Mouse (Mus musculus): ENCODE measurements around the gene Gan.

The Gan gene

GRCm38 (mm10) chr8:117158135-117158761, at the start of gene Gan:
TSS of gene Gan (plus strand) at chr8:117158135.
- peak; percentile 55 for DNase-seq

GRCm38 (mm10) chr8:117109018-117109711, 48.8 kb upstream of the Gan start:
- no peak for DNase-seq

- DNase-seq = no peak
These were observed 48.0 kb upstream of the Gan start for GRCm38 (mm10) chr8:117109801-117110390.

- no peak for DNase-seq
These were observed 46.3 kb upstream of the Gan start for GRCm38 (mm10) chr8:117111641-117112040.

GRCm38 (mm10) chr8:117112261-117112660, 45.7 kb upstream of the Gan start:
- no peak for DNase-seq

- DNase-seq = no peak
These were observed 42.8 kb upstream of the Gan start for GRCm38 (mm10) chr8:117115094-117115493.

GRCm38 (mm10) chr8:117115676-117116446, 42.1 kb upstream of the Gan start:
- DNase-seq = peak; percentile 46

- DNase-seq = no peak
These were observed 41.4 kb upstream of the Gan start for GRCm38 (mm10) chr8:117116534-117116933.

GRCm38 (mm10) chr8:117118409-117118808, 39.5 kb upstream of the Gan start:
- no peak for DNase-seq

- DNase-seq = no peak
These were observed 36.7 kb upstream of the Gan start for GRCm38 (mm10) chr8:117121277-117121676.

- no peak for DNase-seq
These were observed 33.9 kb upstream of the Gan start for GRCm38 (mm10) chr8:117123850-117124633.

GRCm38 (mm10) chr8:117125854-117126253, 32.1 kb upstream of the Gan start:
- no peak for DNase-seq

GRCm38 (mm10) chr8:117126411-117126810, 31.5 kb upstream of the Gan start:
- DNase-seq = no peak

GRCm38 (mm10) chr8:117127063-117127462, 30.9 kb upstream of the Gan start:
- DNase-seq = no peak

GRCm38 (mm10) chr8:117133702-117134101, 24.2 kb upstream of the Gan start:
- no peak for DNase-seq

GRCm38 (mm10) chr8:117136351-117136750, 21.6 kb upstream of the Gan start:
- no peak for DNase-seq

- no peak for DNase-seq
These were observed 21.2 kb upstream of the Gan start for GRCm38 (mm10) chr8:117136763-117137162.

GRCm38 (mm10) chr8:117137357-117137756, 20.6 kb upstream of the Gan start:
- DNase-seq = no peak

GRCm38 (mm10) chr8:117148520-117148919, 9.4 kb upstream of the Gan start:
- no peak for DNase-seq

GRCm38 (mm10) chr8:117156149-117156548, 1.8 kb upstream of the Gan start:
- DNase-seq = no peak

GRCm38 (mm10) chr8:117156866-117157768, 818 bp upstream of the Gan start:
- DNase-seq = no peak

- DNase-seq = peak; percentile 97
These were observed 205 bp upstream of the Gan start for GRCm38 (mm10) chr8:117157769-117158091.

Data from cerebellum, adult 11-12 months (tissue).